Mouse (Mus musculus) monocyte, adult 5-6 weeks (primary cell): ENCODE results near the gene Slc25a1. TPM values are rescaled to one million over a fixed set of nuclear protein-coding genes. Genes with fewer than 3 reads are reported as not detected.
"Not testable (repeated sequence)": the region's sequence is repeated elsewhere in the genome, so short reads cannot be mapped to it uniquely, and the experiment has no call there.

Source experiments
- ATAC-seq: fragments of 153-309, 156-312 bp; replicated peaks from 2 replicates; pipeline ENCODE4 v1.8.0; 2017; ENCODE audit warnings: mild to moderate bottlenecking; ENCODE audit not compliant: low TSS enrichment, insufficient number of reproducible peaks, severe bottlenecking, poor library complexity, low FRiP score
- total RNA-seq: library from RNA; stranded (forward); fragments of 200-1000, 200-491, 200-594 nt; gene quantifications from 3 replicates; pipeline ENCODE4 v1.2.3, GENCODE M21; 2017

Slc25a1 gene
- 28.5 to 36.6 TPM (median 33.8 TPM) in 3 replicates for total RNA-seq

GRCm38 (mm10) chr16:17928087-17928580, at the start of gene Slc25a1:
Slc25a1 (minus strand) TSS chr16:17928219.
- peak; percentile 21 for ATAC-seq

DNA sequence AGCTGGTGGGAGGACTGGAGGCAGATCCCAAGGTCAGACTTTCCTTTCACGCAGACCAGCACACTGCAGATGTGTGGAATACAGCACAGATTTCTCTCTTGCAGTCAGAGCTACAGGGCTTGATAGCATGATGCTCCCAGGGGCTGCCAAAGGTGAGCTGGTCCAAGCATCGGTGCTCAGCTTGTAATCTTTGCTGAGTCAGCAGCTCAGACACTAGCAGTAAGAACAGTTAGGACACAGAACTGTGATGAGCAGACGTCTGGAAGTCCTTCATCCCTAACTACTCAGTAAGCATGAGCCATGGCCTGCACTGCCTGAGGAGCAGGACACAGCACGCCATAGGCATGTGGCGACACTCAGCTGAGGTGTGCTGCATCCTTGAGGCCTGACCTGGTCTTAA, 43.8 kb upstream of the Slc25a1 start:
- no peak for ATAC-seq

- ATAC-seq, result no peak
These were observed 34.1 kb upstream of the Slc25a1 start for GRCm38 (mm10) chr16:17962091-17962490.

DNA sequence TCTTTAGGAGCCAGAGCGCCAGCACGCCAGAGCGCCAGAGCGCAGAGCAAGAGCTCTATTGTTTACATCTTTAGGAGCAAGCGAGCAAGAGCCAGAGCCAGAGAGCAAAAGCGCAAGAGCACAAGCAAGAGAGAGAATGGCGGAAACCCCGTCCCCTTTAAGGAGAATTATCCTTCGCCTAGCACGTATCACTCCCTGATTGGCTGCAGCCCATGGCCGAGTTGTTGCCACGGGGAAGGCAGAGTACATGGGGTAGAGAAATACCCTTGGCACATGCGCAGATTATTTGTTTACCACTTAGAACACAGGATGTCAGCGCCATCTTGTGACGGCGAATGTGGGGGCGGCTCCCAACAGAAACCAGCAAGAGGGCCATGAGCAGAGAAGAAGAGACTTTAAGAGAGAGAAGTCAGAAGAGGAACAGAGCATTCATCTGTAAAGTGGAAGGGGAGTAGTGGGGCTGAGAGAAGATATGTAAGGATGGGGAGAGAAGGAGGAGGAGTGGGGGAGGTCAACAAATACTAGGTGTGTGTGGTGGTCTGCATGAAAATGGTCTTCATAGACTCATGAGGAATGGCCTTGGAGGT, 28.1 kb upstream of the Slc25a1 start:
- ATAC-seq, result not testable (repeated sequence)

GRCm38 (mm10) chr16:17951618-17952017, 23.6 kb upstream of the Slc25a1 start:
- ATAC-seq, result no peak

GRCm38 (mm10) chr16:17950068-17950467, 22.0 kb upstream of the Slc25a1 start:
- no peak for ATAC-seq

DNA sequence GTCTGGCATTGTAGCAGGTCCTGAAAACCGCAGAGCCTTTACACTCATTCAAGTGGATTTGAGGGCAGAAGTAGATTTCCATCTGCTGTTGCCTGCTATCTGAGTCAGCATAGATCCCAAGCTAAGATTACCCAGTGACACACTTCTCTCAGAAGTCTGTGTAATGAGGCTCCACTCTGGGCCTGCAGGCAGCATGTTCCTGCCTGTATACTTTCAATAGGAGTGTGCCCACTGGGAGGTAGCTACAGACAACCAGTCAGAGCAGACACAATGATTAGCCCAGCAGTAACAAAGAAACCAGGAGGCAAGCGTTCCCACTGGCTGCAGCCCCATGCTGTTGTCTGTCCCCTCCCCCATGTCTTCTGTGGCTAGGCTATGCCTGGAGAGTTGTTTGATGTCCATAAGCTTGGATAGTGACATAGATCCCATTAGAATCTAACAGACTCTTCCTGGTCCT, 21.4 kb upstream of the Slc25a1 start:
- no peak for ATAC-seq

GRCm38 (mm10) chr16:17945081-17945831, 17.2 kb upstream of the Slc25a1 start:
- no peak for ATAC-seq

GRCm38 (mm10) chr16:17943466-17943865, 15.4 kb upstream of the Slc25a1 start:
- ATAC-seq, result no peak

DNA sequence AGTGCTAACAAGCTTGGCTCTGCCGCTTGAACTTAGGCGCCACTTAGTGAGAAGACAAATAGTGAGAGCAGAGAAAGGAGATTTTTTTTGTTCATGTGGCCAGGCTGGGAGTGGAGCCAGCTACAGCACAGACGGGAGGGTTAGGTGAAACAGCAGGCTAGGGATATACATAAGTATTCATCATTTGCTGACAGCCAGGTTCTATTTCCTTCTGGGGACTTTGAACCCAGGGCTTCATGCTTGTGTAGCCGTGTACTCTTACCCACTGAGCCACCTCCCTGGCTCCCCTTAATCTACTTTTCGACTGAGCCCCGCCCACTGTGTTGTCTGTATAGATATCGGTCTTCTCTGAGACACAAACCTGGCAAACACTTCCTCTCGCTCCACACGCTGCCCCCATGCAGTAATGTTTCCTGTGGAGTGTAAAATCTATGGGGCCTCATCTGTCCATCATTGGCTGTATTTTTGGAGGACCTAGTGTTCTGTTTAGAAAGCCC, 11.3 kb upstream of the Slc25a1 start:
- no peak for ATAC-seq

DNA sequence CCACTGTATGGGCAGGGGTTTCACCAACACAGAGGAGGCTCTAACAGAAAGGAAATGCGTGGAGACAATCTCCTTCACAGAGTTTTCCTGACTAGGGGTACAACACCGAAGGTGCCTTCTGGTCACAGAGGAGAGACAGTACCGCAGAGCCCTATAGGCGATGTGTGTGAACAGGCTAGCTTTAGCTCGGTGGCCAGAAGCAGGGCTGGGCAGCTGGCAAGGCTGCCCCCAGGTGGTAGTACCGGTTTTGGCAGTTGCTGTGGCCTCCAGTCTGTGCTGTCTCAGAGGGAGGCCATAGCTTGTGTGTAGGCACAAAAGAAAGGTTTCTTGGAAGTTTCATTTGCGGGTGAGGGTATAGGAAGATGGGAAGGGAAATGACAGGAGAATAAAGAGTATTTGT, 10.8 kb upstream of the Slc25a1 start:
- ATAC-seq, result peak; percentile 89

DNA sequence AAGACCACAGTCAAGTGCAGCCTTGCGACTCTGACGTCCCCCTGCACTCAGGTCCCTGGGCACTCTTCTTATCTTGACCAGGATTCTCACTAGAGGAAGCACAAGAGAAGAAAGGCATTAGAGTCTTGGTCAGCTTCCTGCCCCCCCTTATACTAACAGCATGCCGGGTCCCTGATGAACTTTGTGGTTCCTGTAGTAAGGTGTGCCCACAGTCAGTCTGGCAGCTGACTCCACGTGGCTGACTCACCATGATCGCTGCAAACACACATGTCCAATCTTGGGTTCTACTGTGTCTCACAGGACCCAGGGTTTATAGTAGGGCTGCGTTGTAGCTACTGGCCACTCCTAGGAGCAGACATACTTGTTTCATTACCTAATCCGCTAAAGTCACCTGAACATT, 10.2 kb upstream of the Slc25a1 start:
- no peak for ATAC-seq

DNA sequence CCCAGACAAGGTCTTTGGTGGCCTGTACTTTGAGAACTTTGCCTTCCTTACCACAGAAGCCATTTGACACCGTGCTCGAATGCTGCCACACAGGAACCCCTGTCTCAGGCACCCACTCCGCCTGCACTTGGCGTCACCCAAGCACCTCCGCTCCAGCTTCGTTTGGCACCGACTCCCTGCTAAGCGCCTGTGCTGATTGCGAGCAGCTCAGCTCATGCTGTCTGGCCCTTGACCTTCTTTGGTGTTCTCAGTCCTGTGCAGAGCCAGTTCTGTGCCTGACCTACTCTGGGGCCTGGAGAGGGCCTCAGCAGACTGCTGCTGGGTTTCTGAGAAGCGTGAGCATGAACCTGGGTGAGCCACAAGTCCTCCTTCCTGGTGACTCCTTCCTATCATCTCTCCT, 8.8 kb upstream of the Slc25a1 start:
- no peak for ATAC-seq

GRCm38 (mm10) chr16:17934445-17934910, 6.5 kb upstream of the Slc25a1 start:
- no peak for ATAC-seq

DNA sequence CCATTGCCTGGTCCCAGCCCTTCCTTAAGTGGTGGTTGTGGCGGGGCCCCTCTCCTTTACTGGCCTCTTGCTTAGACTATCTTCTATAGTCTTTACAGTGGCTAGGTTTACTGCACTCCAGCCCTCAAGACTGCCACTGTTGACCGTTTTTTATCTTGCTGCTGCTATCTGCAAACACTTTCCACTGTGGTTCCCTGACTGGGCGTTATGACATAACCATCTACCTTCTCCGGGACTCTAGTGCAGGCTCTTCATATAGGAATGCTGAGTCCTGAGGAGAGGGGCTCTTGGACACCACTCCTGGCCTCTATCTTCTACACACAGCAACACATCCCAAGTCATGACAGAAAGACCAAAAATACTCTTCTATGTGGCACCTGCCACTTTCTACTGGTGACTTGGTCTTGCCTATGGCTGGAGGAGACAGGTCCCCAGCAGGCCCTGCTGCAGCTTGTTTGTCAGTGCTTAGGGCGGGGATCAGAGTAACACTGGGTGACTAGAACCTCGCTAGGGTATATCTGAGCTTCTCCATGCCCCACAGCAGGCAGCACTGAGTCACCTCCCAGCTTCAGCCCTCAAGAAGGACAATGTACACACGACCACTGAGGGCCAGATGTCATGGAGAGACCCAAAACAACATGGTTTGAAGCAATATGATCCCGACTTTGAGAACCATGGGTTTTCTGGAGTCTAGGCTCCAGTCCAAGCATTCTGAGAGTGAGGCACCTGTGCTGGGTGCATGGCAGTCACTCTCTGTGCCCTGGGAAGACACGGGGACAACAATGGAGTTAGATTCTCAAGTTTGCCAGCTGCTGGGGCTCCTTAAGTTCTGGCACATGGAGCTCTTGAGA, 5.8 kb upstream of the Slc25a1 start:
- no peak for ATAC-seq

GRCm38 (mm10) chr16:17931906-17932460, 4.0 kb upstream of the Slc25a1 start:
- no peak for ATAC-seq

DNA sequence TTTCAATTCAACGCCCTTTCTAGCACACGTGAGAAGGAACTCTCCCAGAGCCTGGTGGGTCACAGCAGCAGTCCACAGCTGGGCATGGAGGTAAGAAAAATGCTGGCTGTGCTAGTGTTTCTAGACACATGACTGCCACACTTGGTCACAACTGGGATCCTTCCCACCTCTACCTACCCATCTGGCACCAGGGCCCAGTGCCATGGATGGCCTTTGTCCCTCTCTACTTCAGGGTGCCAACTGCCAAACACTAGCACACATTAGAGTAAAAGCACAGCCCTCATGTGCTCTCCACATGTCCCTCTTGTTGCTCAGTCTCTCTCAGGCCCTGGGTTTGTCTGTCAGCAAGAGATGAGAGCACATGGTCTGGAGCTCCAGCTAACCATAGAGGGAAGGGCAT, 1.6 kb upstream of the Slc25a1 start:
- no peak for ATAC-seq

DNA sequence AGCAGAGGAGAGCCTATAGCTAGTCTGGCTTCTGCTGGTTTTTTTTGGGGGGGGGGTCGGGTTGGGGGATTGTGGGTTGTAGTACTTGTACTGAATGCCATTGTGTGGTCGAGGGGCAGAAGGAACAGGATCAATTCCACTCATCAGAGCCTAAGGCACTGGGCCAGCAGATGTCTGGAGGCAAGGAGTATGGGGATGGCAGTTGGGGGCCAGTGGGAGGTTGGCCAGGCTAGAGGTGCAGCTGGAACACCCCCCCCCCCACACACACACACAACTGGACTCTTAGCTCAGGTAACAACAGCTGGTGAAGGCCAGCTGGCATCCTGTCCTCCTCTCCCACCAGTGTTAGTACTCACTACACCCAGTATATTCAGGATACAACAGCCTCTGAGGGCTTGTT, 1.2 kb upstream of the Slc25a1 start:
- ATAC-seq, result no peak

DNA sequence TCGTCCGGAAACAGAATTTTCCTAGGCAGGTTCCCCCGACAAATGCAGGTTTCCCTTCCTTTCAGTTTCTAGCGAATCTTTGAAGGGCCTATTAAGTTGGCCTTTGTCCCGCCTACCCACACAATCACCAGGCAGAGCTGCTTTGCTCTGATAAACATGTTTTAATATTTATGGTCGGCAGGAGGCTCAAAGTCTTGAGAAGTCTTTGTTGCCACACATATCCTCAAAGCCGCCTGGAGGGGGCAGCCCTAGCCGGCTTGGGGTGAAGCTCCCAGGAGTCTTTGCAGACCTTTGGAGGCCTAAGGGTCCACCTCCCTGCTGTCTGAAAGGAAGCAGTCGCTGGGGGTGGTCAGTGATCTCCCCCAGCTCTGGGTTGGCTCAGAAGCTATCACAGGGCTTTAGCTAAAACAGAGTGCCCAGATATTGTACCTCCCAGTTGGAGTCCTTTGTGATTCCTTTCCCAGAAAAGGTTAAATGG, 647 bp upstream of the Slc25a1 start:
- ATAC-seq, result peak; percentile 74
